Comparison of ENCODE assay signal across 32 mouse cellular contexts in the genomic region with DNA sequence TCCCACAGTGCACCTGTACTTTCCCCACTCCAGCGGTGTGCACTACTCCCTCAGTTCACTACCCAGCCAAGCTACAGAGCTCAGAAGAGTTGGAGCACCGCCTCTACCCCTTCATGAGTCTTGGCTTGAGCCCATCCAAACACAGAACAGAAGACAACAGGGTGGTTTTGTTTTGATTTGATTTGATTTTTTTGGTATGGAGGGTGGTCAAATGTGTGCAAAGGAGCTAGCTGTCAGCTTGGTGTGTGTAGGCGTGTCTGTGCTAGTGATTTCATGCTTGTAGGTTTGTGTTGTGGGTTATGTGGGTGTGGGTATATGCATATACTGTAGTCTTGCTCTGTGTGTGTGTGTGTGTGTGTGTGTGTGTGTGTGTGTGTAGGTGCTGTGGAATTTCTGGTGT.
DNase-seq lines count a peak whose midpoint lies in the region; ATAC-seq lines count a peak whose summit lies in the region.
"Had no signal": no experiment of that assay in that cellular context is flagged by ENCODE, and none has a peak within 500 bp of the region (broad histone marks: within the 10 kb centered on the region; RNA-seq: fewer than 3 reads in every experiment).

No protein-coding gene starts in this region.

- H3K36me3 ChIP-seq in hindbrain, embryonic 16.5 days (ENCODE audit: control insufficient read depth, insufficient read depth, low read length): no peaks in the 10 kb centered on the region
- no peaks in the 10 kb centered on the region for H3K36me3 ChIP-seq in hindbrain, embryonic 11.5 days (ENCODE audit: control insufficient read depth, insufficient read depth, low read length)
- no peaks in the 10 kb centered on the region for H3K36me3 ChIP-seq in stomach, embryonic 15.5 days
- H3K36me3 ChIP-seq: forebrain, embryonic 12.5 days; heart, embryonic 12.5 days; limb, embryonic 12.5 days; lung, embryonic 15.5 days; neural tube, embryonic 12.5 days had no signal

- no peaks in the 10 kb centered on the region for H3K4me1 ChIP-seq in hindbrain, embryonic 16.5 days (ENCODE audit: control insufficient read depth, insufficient read depth, low read depth, low read length)
- no peaks in the 10 kb centered on the region for H3K4me1 ChIP-seq in hindbrain, embryonic 11.5 days (replicated peaks; ENCODE audit: control insufficient read depth, insufficient read depth, low read length)
- H3K4me1 ChIP-seq in stomach, embryonic 15.5 days: no peaks in the 10 kb centered on the region
- H3K4me1 ChIP-seq: limb, embryonic 12.5 days; lung, embryonic 15.5 days; neural tube, embryonic 12.5 days had no signal

- H3K27me3 ChIP-seq in hindbrain, embryonic 16.5 days (replicated peaks; ENCODE audit: control insufficient read depth, insufficient read depth, low read length): no peaks in the 10 kb centered on the region
- no peaks in the 10 kb centered on the region for H3K27me3 ChIP-seq in hindbrain, embryonic 11.5 days (ENCODE audit: control insufficient read depth, insufficient read depth, low read length)
- H3K27me3 ChIP-seq in stomach, embryonic 15.5 days (replicated peaks): no peaks in the 10 kb centered on the region
- H3K27me3 ChIP-seq: forebrain, embryonic 12.5 days; heart, embryonic 12.5 days; limb, embryonic 12.5 days; lung, embryonic 15.5 days; neural tube, embryonic 12.5 days had no signal

- H3K9ac ChIP-seq in hindbrain, embryonic 16.5 days (ENCODE audit: low read depth, low read length): no peak overlapping the region
- no peak overlapping the region for H3K9ac ChIP-seq in hindbrain, embryonic 11.5 days (ENCODE audit: low read depth, low read length)
- no peak overlapping the region for H3K9ac ChIP-seq in stomach, embryonic 15.5 days
- H3K9ac ChIP-seq: forebrain, embryonic 12.5 days; heart, embryonic 12.5 days; hindbrain, embryonic 14.5 days; limb, embryonic 12.5 days; lung, embryonic 15.5 days; neural tube, embryonic 12.5 days had no signal

- H3K9me3 ChIP-seq in hindbrain, embryonic 16.5 days (ENCODE audit: control insufficient read depth, low read length): no peaks in the 10 kb centered on the region
- H3K9me3 ChIP-seq in hindbrain, embryonic 11.5 days (ENCODE audit: control insufficient read depth, low read length): no peaks in the 10 kb centered on the region
- no peaks in the 10 kb centered on the region for H3K9me3 ChIP-seq in stomach, embryonic 15.5 days
- H3K9me3 ChIP-seq: forebrain, embryonic 12.5 days; heart, embryonic 12.5 days; limb, embryonic 12.5 days; lung, embryonic 15.5 days; neural tube, embryonic 12.5 days had no signal

- H3K4me2 ChIP-seq in hindbrain, embryonic 16.5 days (ENCODE audit: low read length): no peak overlapping the region
- H3K4me2 ChIP-seq in hindbrain, embryonic 11.5 days (replicated peaks; ENCODE audit: low read depth, low read length): no peak overlapping the region
- no peak overlapping the region for H3K4me2 ChIP-seq in stomach, embryonic 15.5 days
- H3K4me2 ChIP-seq: forebrain, embryonic 12.5 days; heart, embryonic 12.5 days; hindbrain, embryonic 14.5 days; limb, embryonic 12.5 days; liver, embryonic 11.5 days; lung, embryonic 15.5 days; midbrain, embryonic 11.5 days; neural tube, embryonic 12.5 days had no signal

- no peak for DNase-seq in hindbrain, embryonic 11.5 days (ENCODE audit: low spot score)
- DNase-seq in right cerebral cortex, adult 18-20 months: peak; percentile 42
- DNase-seq in right cerebral cortex, postnatal 4 days: no peak
- DNase-seq in embryo, embryonic 9.5 days (ENCODE audit: extremely low spot score): no peak
- DNase-seq: adrenal gland, adult 2 months; adrenal gland, postnatal 36 days; cerebellum, adult 2 months; cerebellum, postnatal 14 days; gastrocnemius, postnatal 25 days; heart, adult 2 months; heart, postnatal 4 days; kidney, adult 11 months; kidney, postnatal 14 days; lung, postnatal 36 days; thymus, adult 2 months; thymus, postnatal 36 days had no signal

- WGBS in hindbrain, embryonic 16.5 days: 89% methylated on average over 3 of the region's 3 CpGs
- WGBS in hindbrain, embryonic 11.5 days: 86% methylated on average over 3 of the region's 3 CpGs
- 78% methylated on average over 3 of the region's 3 CpGs for WGBS in stomach, embryonic 15.5 days

- H3K4me3 ChIP-seq in hindbrain, embryonic 16.5 days (ENCODE audit: low read length): no peak overlapping the region
- H3K4me3 ChIP-seq in hindbrain, embryonic 11.5 days (ENCODE audit: low read depth, low read length): no peak overlapping the region
- no peak overlapping the region for H3K4me3 ChIP-seq in stomach, embryonic 15.5 days (replicated peaks)
- H3K4me3 ChIP-seq: erythroblast, embryonic 14.5 days; forebrain, embryonic 12.5 days; heart, adult 2 months; heart, embryonic 12.5 days; limb, embryonic 12.5 days; lung, embryonic 15.5 days; myocyte; neural tube, embryonic 12.5 days had no signal

- H3K27ac ChIP-seq in hindbrain, embryonic 16.5 days (ENCODE audit: low read depth, low read length): no peak overlapping the region
- H3K27ac ChIP-seq in hindbrain, embryonic 11.5 days (ENCODE audit: low read depth, low read length): no peak overlapping the region
- H3K27ac ChIP-seq in stomach, embryonic 15.5 days: peak overlapping the region; percentile 54; the same call in 1 of the 2 replicates
- H3K27ac ChIP-seq: forebrain, embryonic 12.5 days; heart, adult 2 months; hindbrain, embryonic 14.5 days; limb, embryonic 12.5 days; lung, embryonic 15.5 days; neural tube, embryonic 12.5 days had no signal

- ATAC-seq in hindbrain, embryonic 16.5 days: 0 out of 2 replicates have a peak, but pooled peaks have one; percentile 7
- ATAC-seq in hindbrain, embryonic 11.5 days (ENCODE audit: low FRiP score): no peak
- no peak for ATAC-seq in stomach, embryonic 15.5 days (ENCODE audit: insufficient read depth, low FRiP score, low read depth)
- no peak for ATAC-seq in monocyte, adult 5-6 weeks (replicated peaks; ENCODE audit: insufficient number of reproducible peaks, low FRiP score, low TSS enrichment, poor library complexity, severe bottlenecking)
- ATAC-seq: activated CD4-positive, CD25-positive, alpha-beta regulatory T cell, adult 4 months; inflammation-experienced regulatory T-cells, adult 6 months; midbrain, embryonic 16.5 days had no signal
